ENCODE assay signal across 8 mouse cellular contexts in the genomic region with DNA sequence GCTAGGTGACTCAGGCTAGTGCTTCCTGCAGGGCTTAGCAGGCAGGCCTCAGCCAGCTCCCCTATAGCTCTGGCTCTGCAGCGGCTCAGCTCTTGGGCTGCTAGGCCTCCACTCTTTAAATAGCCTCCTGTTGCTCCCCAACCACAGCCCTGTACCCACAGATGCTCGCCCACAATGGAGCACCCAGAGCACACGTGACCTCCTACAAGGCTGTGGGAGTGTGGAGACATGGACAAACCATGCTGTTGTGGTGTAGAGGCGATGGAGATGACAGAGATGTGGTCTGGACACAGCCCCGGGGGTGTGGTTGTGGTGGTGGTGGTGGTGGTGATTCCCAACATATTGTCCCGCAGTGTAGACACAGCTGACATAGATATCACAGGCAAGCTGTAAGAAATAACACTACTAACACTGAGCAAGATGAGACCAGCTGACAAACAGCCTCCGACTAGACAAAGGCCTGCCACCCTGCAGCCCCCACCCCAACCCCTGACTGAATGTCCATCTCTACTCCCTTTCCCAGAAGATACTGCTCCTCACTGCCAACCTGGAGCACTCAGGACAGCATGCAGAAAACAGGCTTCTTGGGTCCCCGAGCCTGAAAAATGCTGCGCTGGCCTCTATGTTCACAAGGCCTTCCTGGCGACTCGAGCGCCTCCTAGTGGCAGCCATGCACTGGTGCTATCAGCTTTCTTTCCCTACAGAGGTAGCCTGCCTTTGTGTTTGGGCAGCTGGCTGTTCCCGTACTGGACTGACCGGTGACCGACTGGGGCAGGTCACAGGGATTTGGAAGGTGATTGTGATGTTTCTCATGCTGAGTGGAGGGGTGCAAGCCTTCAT. TPM values are rescaled to one million over a fixed set of nuclear protein-coding genes. Genes with fewer than 3 reads are reported as not detected.
DNase-seq lines count a peak whose midpoint lies in the region; ATAC-seq and TF ChIP-seq lines count a peak whose summit lies in the region.

No protein-coding gene starts in this region.

- 40% methylated on average over 15 of the region's 15 CpGs for WGBS in kidney, embryonic 16.5 days
- 40% methylated on average over 15 of the region's 15 CpGs for WGBS in lung, adult 2 months

- no peak overlapping the region for H3K4me3 ChIP-seq in kidney, embryonic 16.5 days (ENCODE audit: low read length)
- no peak overlapping the region for H3K4me3 ChIP-seq in lung, adult 2 months (replicated peaks; ENCODE audit: extremely low read depth, low read depth, low read length)

- POLR2A ChIA-PET in Patski (lab: Charles Lee) = no interaction called here

- H3K27me3 ChIP-seq in Patski = peaks cover 4% of the 10 kb centered on the region
- no peaks in the 10 kb centered on the region for H3K27me3 ChIP-seq in kidney, embryonic 16.5 days (ENCODE audit: insufficient read depth, low read length)

- DNase-seq in 416B (ENCODE audit: low read depth) = peak; percentile 65
- DNase-seq in Patski (ENCODE audit: low read depth, low spot score) = no peak
- peak; percentile 80 to 92 for DNase-seq in cerebellum, postnatal 14 days
- peak; percentile 80 for DNase-seq in gastrocnemius, postnatal 10 days
- DNase-seq in lung, adult 2 months = peak; percentile 58
- DNase-seq in ovary, postnatal 14 days (ENCODE audit: low spot score) = peak; percentile 41
- peak; percentile 44 to 86 for DNase-seq in thymus, postnatal 10 days (ENCODE audit: low spot score in 2 of 2)

- no peak overlapping the region for H3K9ac ChIP-seq in kidney, embryonic 16.5 days (replicated peaks; ENCODE audit: low read length)

- CTCF ChIA-PET in Patski (lab: Charles Lee) = interaction anchor here (0.5 to 1.6 kb wide), 7 partner anchors 15 to 317 kb away, joined by 3 to 6 read pairs (median 3); no protein-coding TSS in a partner anchor

- H3K27ac ChIP-seq in kidney, embryonic 16.5 days (ENCODE audit: low read length) = no peak overlapping the region

- TF ChIP-seq CTCF in Patski (IDR thresholded peaks at IDR 0.05) = no peak
- TF ChIP-seq CTCF in lung, adult 2 months (IDR thresholded peaks at IDR 0.05; ENCODE audit: insufficient read depth, low read length) = peak; percentile 91

- peaks cover under 1% of the 10 kb centered on the region for H3K4me1 ChIP-seq in kidney, embryonic 16.5 days (ENCODE audit: insufficient read depth, low read length)
- no peaks in the 10 kb centered on the region; the same call in 1 of the 2 replicates for H3K4me1 ChIP-seq in lung, adult 2 months (ENCODE audit: control insufficient read depth, insufficient read depth, low read length)

- no peak for TF ChIP-seq POLR2A in lung, adult 2 months (IDR thresholded peaks at IDR 0.05; ENCODE audit: borderline replicate concordance, extremely low read depth, low read depth, low read length)

- H3K9me3 ChIP-seq in kidney, embryonic 16.5 days (ENCODE audit: low read length) = no peaks in the 10 kb centered on the region

- ATAC-seq in Patski = peak; percentile 49
- ATAC-seq in kidney, embryonic 16.5 days (ENCODE audit: low FRiP score, low TSS enrichment) = peak; percentile 24; the same call in 1 of the 2 replicates

- in situ Hi-C loops in Patski (cut with MboI; ENCODE audit: low pct_unique_long_range_greater_than_20kb) = no loop called here

- H3K4me2 ChIP-seq in kidney, embryonic 16.5 days (replicated peaks; ENCODE audit: low read depth, low read length) = no peak overlapping the region

- no peaks in the 10 kb centered on the region for H3K36me3 ChIP-seq in kidney, embryonic 16.5 days (ENCODE audit: insufficient read depth, low read length)

RNA-seq across cellular contexts. Expression of gene Prdm11, which starts 30.0 kb away (rescaled TPM):
- 4.8 TPM for polyA plus RNA-seq in Patski (2021)
- total RNA-seq in gastrocnemius, postnatal 10 days (2021) = 1 to 10 TPM; 3.2 to 3.4 TPM
- polyA plus RNA-seq in kidney, embryonic 16.5 days (2015; fragmentation: Nextera tagmentation; extraction: Ambion mirVana) = 5.5 and 6.2 TPM in 2 replicates
- polyA plus RNA-seq in lung, adult 2 months (2012; rRNA removed) = 12.3 and 14.1 TPM in 2 replicates
